Mouse (Mus musculus): ENCODE results near the gene Gpr137.
"Not testable (repeated sequence)": the region's sequence is repeated elsewhere in the genome, so short reads cannot be mapped to it uniquely, and the experiment has no call there.

Gpr137 gene

DNA sequence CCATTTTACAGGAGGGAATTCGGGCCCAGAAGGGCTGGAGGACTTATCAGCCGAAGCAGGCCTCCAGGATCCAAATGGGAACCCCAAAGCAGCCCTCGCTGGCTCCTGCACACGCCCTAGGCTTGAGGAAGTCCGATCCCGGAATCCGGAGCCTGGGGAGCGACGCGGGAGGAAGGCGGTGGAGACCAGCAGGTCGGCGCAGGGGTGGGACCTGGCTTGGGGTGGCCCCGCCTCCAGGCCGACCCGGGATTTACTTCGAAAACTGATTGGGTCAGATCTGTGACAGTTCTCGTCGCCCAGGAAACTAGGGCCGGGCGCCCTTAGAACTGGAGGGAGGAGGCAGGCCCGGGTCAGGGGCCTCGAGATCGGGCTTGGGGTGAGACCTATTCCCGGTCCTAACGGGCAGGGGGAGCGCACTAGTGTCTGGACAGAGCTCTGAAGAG is at the start of gene Gpr137:
TSS of gene Gpr137 (minus strand) at position 232 of the 443 bp plus-strand sequence.
- peak; percentile 98 to 99 for DNase-seq

DNA sequence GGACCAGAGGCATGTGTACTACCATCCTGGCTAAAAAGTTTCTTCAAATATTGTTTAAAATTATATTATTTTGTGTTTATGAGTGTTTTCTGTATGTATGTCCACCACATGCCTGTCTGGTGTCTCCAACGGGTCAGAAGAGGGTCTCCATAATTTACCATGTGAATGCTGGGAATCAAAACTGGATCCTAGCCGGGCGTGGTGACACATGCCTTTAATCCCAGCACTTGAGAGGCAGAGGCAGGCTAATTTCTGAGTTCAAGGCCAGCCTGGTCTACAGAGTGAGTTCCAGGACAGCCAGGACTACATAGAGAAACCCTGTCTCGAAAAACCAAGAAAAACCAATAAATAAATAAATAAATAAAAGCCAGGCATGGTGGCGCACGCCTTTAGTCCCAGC is 48.9 kb upstream of the Gpr137 start:
- DNase-seq, result not testable (repeated sequence)

DNA sequence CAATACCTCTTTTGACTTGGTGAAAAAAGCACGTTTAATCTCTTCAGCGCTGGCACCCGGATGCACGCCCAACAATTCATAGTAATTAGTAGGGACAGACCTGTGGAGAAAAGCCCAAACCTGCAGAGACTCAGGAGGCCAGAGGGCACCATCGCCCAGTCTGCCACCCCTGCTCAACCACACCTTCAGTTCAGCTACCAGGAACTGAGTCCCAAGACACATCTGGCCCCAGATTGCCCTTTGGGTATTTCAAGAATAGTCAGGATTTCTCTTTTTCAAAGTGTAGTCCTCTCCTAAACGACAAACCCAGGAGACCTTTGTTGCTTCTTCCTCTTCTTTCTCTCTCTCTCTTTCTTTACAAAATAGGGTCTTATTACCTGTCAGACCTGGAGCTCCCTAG is 48.4 kb upstream of the Gpr137 start:
- no peak for DNase-seq

DNA sequence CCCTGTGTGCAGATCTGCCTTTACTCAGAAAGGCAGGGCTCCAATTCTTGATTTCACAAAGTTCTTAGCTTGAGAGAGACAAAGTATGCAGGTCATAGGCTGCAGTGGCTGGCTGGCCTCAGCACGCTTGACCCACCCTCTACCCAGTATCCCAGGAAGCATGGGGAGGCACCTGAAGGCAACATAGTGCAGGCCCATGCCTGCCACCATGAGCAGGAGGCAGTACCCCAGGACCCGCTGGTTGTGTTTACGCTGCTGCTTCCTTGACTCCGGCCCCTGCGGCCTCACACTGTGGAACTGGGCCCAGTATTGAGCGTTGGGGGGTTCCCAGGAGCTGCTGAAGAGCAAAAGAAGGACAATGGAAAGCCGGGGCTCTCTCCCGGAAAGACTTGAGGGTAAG is 47.0 kb upstream of the Gpr137 start:
- DNase-seq, result peak in 1 of 2 experiments; percentile 24

DNA sequence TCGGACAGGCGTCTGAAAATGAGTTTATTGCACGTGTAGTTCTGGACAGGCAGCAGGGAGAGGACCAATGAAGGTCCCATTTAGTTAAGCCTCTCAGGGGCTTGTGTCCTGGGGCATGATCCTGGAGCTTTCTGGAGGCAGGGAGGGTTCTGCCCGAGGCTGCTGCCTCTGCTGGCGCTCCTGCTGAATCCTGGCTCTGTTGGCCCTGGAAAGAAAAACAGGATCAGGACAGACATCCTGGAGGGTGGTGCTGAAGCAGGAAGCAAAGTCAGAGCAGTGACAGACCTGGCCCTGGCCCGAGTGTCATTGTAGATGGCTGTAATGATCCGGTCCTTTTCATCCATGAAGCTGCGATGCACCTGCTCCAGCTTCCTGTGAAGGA is 45.6 kb upstream of the Gpr137 start:
- no peak for DNase-seq

DNA sequence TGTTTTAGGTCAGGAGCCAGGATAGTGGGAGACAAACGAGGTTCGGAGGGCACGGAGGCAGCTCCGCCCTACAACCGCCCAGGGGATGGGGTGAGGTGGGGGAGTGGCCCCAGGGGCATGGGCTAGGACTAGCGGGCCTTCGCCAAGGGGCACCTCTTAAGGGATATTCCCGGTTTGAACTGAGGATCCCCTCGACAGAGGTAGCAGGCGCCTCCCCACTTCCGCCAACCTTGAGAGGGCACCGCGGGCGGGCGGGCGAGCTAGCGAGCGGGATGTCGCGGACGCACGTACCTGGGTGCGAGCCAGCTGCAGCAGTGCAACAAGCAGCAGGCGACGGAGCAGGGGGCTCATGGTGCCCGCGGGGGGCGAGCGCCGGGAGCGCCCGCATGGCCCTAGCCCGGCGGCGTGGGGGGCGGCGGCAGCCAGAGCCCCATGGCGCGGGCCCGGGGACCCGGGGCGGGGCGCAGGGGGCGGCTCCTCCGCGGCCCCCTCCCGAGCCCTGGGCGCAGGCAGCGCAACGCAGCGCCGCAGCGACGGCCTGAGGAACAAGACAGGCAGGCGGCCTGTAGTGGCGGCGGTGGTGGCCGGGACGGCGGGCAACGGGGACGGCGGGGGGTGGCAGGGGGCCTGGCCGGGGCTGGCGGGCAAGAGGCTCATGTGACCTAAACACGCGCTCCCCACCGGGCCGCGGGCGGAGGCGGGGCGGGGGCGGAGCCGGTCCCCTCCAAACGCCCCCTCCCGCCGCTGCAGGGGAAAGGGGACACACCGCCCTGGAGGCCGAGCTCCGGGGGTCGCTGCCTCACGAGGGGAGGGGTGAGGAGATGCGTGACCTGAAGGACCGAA is 45.0 kb upstream of the Gpr137 start, which contains the start of gene Vegfb:
TSS of gene Vegfb (minus strand) at position 591 of the 843 bp plus-strand sequence.
- DNase-seq, result peak; percentile 64 to 67

DNA sequence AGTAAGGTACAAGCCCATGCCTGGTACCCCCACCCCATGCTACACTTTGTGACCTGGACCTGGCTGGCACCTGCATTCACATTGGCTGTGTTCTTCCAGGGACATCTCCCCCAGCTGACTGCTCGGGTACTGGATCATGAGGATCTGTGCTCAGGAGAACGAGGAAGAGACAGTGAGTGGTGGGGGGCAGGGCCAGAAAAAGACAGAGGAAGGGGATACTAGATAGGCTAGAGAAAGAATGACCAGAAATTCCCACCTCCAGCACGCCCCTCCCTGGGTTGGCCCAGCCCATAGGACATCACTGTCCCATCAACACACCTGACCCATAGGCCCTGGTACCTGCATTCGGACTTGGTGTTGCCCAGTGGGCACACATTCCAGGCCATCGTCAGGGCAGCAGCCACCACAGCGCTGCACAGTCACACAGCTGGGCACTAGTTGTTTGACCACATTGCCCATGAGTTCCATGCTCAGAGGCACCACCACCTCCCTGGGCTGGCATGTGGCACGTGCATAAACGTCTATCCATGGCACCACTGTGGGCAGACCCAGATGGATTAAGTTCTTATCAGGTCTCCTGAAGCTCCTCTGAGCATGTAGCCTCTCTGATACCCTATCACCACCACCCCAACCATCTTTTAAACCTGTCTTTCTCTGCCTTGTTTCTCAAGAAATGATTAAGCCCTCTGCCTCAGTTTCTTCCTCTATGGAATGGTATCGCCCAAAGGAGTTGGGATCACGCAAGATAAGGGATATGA is 43.9 kb upstream of the Gpr137 start:
- no peak for DNase-seq

DNA sequence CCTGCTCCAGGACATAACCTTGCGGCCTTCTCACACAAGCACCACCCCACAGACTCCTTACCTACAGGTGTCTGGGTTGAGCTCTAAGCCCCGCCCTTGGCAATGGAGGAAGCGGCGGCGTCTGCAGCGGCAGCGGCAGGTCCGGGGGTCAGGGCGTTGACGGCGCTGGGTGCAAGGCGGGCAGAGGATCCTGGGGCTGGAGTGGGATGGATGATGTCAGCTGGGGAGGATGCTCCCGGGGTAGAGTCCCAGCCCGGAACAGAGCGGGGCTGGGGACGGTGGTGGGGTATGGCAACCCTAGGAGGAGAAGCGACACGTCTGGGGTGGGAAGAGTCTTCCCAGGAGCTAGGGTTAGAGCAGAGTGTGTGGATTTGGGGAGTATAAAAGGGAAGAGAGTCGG is 43.0 kb upstream of the Gpr137 start:
- no peak for DNase-seq

- no peak for DNase-seq
Measured at GRCm38 (mm10) chr19:6983621-6984020, 41.3 kb upstream of the Gpr137 start.

GRCm38 (mm10) chr19:6981465-6981864 is 39.2 kb upstream of the Gpr137 start:
- DNase-seq, result no peak

GRCm38 (mm10) chr19:6980381-6981093 is 38.3 kb upstream of the Gpr137 start, which contains the start of gene Fkbp2:
Gene Fkbp2, minus strand, starts transcription at chr19:6980501.
- DNase-seq, result peak; percentile 99

DNA sequence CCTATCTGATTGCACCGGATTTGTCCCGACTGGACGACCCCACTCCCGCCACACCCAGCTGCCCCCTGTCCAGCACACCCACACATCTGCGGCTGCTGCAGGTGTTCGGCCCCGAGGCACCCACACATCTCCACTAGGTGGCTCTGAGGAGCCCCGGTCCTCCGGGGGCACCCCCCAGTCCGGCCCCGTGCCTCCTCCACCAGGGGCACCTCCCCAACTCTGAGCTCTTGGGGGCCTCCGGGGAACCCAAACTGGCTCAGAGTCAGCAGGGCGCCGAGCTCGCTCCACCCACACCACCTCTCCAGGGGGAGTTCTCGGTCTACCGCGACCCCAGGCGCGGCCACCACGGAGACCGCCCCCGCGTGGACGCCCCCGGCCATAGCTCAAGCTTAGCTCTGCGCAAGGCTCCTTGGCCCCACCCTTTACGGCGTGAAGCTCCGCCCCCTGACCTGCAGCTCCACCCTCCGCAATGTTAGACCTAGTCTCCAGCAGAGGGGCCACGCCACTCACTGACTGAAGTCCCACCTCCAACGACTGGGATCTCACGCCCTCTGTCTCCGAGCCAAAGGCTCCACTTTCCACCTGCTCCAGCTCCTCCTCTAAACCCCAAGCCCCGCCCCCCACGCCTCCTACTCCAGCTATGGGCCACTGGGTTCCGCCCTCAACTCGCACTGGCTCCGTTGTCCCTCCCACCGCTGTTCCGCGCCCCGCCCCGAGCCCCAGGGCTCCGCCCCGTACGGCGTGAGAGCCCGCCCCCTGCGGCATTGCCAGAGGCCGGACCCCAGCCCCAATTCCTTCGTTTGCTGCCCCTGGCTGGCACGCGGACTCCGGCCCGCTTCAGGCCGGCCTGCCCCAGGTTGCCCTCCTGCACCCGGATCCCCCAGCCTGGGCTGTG is 37.5 kb upstream of the Gpr137 start:
- DNase-seq, result peak; percentile 100

DNA sequence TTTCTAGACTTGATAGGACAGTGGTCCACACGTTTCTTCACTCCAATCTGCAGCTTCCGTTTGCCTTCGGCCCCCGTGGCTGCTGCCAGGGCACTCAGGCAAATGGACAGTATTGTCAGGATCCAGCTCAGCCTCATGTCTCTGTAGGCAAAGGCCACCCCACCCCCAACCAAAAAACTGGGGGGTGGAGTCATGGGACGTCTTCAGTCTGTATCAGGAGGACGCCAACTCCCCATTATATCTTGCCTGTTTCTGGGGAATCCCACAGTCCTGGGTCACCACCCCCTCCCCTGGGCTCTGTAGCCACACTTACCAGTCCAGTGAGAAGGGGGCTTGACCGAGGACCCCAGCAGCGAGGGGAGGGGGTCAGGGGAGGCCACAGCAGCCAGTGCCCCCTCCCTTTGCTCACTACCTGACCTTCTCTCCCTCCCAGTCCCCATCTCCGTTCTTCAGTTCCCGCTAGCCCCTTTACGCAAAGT is 36.8 kb upstream of the Gpr137 start:
- DNase-seq, result peak in 1 of 2 experiments; percentile 25

DNA sequence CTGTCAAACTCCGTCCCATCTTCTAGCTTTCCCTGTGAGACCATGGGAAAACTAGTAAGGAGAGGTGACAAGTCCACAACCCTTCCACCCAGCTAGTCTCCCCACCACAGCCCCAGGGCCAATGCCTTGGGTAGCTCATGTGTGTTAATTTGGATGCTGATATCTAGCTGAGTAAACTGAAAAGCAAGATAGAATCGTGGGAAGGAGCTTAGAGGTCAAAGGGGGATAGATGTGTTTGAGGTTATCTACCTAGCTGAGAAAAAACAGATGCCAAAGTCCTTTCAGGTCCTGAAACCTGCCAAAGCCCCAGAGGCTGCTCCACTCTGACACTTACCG is 36.3 kb upstream of the Gpr137 start:
- DNase-seq, result no peak

DNA sequence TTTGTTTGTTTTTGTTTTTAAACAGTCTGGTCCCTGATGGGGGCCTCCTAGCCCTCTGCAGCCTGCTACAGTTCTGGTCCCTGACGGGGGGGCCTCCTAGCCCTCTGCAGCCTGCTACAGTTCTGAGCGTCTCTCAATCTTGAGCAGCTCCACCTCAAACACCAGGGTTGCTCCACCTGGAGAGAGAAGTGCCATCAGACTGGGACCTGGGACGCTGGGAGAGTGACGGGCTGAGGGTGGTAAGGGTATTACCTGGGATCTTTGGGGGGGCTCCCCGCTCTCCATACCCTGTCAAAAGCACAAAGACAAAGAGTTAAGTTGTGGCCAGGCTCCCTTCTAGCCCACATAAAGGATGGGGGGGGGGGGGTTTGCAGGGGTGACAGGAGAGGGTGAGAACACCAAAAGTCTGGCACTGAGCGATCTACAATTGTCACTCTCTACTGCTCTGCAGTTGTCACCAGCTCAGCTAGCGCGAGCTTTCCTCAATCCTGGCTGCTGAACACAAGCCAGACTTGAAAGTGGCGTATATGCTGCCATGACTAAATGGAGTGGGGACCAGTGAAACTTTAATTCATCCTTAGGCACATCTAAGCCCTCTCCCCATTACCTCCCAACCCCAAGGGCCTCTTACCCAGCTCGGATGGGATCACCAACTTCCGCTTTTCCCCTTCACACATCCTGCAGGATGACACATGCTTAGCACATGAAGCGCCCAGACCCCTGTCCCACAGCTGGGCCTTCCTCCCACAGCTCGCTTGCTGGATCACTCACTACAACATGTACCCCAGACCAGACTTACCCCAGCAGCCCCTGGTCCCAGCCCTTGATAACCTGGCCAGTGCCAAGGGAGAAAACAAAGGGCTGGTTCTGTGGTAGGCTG is 35.7 kb upstream of the Gpr137 start:
- DNase-seq, result no peak

DNA sequence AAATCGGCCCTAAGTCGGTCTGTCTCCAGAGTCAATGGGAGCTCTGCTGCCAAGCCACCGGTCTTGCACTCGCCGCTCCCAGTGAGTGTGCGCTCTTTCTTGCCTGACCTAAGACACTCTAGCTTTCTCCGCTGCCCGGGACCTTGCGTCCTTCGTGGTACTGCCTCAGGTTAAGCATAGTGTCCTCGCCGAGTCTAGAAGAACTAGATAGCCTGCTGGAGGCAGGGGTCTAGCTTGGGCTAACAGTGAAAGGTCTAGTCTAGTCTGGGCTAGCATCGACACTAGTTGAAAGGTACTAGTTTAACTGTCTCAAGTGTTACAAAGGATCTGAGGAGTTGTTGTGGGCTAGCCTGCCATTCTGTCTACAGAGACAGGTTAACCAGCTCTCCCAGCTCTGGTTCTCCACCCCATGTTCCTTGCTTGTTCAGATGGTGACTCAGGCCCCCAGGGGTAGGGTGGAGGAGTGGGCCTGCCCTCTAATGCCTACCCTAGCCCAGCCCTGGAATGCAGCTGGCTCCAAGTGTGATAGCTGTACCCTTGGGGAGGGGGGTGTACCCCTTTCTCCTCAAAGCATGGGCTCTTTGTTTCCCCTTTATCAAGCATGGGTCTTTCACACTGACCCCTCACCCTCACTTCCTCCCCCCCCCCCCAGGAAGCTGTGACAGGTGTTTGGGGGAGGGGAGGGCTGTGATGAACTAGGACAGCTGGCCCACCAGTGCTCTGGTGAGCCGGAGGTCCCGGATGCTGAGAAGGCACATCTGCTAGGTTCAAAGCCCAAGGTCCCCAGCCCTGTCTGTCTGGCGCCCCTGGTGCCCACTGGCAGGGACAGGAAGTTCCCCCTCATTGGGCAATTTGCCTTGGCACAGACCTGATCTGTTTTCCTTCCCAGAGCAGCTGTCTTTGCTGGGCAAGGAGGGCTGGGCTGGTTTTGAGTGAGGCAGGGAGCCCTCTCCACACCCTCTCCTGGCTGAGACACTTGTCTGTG is 33.5 kb upstream of the Gpr137 start, which contains the start of gene Plcb3:
TSS of gene Plcb3 (minus strand) at position 934 of the 985 bp plus-strand sequence.
- DNase-seq, result peak; percentile 72 to 80

DNA sequence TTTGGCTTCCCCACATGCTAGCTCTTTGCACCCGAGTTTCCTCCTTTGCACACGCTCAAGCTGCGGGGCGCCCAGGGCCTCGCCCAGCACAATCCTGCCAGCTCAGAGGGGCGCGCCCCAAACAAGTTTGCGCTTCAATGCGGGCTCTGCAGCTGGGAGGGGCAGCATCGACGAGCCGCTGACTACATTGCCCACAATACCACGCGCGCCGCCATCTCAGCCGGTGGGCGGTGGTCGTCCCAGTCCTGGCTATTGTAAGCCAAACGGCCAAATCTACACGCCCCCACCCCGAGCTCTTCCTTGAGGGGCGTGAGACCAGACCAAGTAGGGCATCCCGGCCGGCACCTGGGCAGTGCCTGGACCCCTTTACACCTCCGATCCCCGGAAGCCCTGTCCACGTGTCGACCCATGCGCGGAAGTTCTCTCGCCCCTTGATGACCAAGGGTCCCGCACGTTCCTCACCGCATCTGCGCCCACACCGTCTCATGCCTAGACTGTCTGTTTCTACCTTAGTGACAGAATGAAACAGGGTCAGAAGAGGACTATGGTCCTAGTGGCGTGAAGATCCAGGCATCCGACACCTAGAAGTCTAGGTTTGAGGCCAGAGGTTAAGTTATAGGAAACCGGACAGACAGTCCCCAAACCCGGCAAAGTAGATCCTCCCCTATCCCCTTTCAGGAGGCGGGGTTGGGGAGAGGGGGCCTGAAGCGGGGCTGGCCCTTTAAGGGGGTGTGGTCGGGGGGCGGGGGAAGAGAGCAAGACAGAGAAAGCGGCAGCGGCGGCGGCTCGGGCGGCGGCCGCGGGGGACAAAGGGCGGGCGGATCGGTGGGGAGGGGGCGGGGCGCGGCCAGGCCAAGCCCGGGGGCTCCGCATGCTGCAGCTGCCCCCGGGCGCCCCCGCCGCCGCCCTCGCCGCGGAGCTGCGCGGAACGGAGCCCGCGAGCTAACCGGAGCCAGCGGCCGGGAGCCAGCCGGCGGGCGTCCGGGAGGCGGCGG is 32.2 kb upstream of the Gpr137 start, which contains the start of gene Ppp1r14b:
TSS of gene Ppp1r14b (plus strand) at position 758 of the 995 bp plus-strand sequence.
- peak; percentile 82 to 85 for DNase-seq

- DNase-seq, result no peak
Measured at GRCm38 (mm10) chr19:6973581-6974190, 31.4 kb upstream of the Gpr137 start.

All from lung, adult 18-20 months (tissue).